10 mouse cellular contexts compared by ENCODE assay signal in the genomic region with DNA sequence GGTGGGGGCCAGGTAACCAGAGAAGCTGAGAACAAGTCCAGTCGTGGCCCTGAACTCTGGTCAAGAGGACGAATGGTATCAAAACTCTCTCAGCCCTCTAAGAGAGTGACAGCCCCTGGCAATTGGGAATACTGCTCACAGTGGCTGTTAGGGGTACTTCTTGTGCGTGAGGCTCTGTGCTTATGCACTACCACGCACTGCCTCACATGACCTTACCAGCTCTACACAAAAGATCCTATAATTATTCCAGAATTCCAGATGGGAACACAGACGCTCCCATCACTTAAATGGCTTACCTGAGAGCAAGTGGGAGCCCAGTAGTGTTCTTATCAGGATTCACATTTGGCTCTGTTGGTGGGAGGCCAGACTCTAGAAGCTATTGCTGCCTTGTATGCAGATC. TPM values are rescaled to one million over a fixed set of nuclear protein-coding genes. Genes with fewer than 3 reads are reported as not detected.
A peak's percentile ranks its signal among the peaks of the same experiment; 100 is the strongest.
DNase-seq lines count a peak whose midpoint lies in the region; ATAC-seq and TF ChIP-seq lines count a peak whose summit lies in the region.
"Had no signal": no experiment of that assay in that cellular context is flagged by ENCODE, and none has a peak within 500 bp of the region (broad histone marks: within the 10 kb centered on the region; RNA-seq: fewer than 3 reads in every experiment).

No protein-coding gene starts in this region.

- no peak overlapping the region for H3K9ac ChIP-seq in hindbrain, embryonic 13.5 days
- no peak overlapping the region for H3K9ac ChIP-seq in hindbrain, embryonic 16.5 days (ENCODE audit: low read depth, low read length)
- no peak overlapping the region for H3K9ac ChIP-seq in midbrain, embryonic 13.5 days (replicated peaks)
- no peak overlapping the region for H3K9ac ChIP-seq in midbrain, embryonic 16.5 days (ENCODE audit: low read depth, low read length)
- H3K9ac ChIP-seq in stomach, postnatal 0 days (ENCODE audit: low read length), result no peak overlapping the region

- TF ChIP-seq CTCF in stomach, postnatal 0 days (IDR thresholded peaks at IDR 0.05; ENCODE audit: low read depth), result peak; percentile 57

- peaks cover 29% of the 10 kb centered on the region for H3K27me3 ChIP-seq in hindbrain, embryonic 13.5 days
- H3K27me3 ChIP-seq in hindbrain, embryonic 16.5 days (replicated peaks; ENCODE audit: control insufficient read depth, insufficient read depth, low read length), result no peaks in the 10 kb centered on the region
- peaks cover 14% of the 10 kb centered on the region for H3K27me3 ChIP-seq in midbrain, embryonic 13.5 days
- H3K27me3 ChIP-seq in midbrain, embryonic 16.5 days (ENCODE audit: control insufficient read depth, insufficient read depth, low read depth, low read length), result no peaks in the 10 kb centered on the region
- no peaks in the 10 kb centered on the region for H3K27me3 ChIP-seq in stomach, postnatal 0 days (ENCODE audit: control insufficient read depth, insufficient read depth, low read length)

- H3K27ac ChIP-seq in hindbrain, embryonic 13.5 days, result no peak overlapping the region
- no peak overlapping the region; the same call in 1 of the 2 replicates for H3K27ac ChIP-seq in hindbrain, embryonic 16.5 days (ENCODE audit: low read depth, low read length)
- H3K27ac ChIP-seq in midbrain, embryonic 13.5 days, result no peak overlapping the region
- H3K27ac ChIP-seq in midbrain, embryonic 16.5 days (ENCODE audit: low read length), result no peak overlapping the region
- H3K27ac ChIP-seq in stomach, postnatal 0 days (replicated peaks), result no peak overlapping the region

- ATAC-seq in hindbrain, embryonic 13.5 days (ENCODE audit: low FRiP score), result peak; percentile 37; the same call in 1 of the 2 replicates
- no peak; the same call in 1 of the 2 replicates for ATAC-seq in hindbrain, embryonic 16.5 days
- peak; percentile 73 for ATAC-seq in midbrain, embryonic 13.5 days
- no peak for ATAC-seq in midbrain, embryonic 16.5 days
- ATAC-seq in stomach, postnatal 0 days (ENCODE audit: low FRiP score, low TSS enrichment), result peak; percentile 57; the same call in 1 of the 2 replicates

- no peak overlapping the region for H3K4me2 ChIP-seq in hindbrain, embryonic 13.5 days
- H3K4me2 ChIP-seq in hindbrain, embryonic 16.5 days (ENCODE audit: low read length), result no peak overlapping the region
- H3K4me2 ChIP-seq in midbrain, embryonic 13.5 days (replicated peaks), result no peak overlapping the region
- no peak overlapping the region for H3K4me2 ChIP-seq in midbrain, embryonic 16.5 days (ENCODE audit: low read length)
- H3K4me2 ChIP-seq in stomach, postnatal 0 days (replicated peaks; ENCODE audit: low read depth), result no peak overlapping the region

- no peak for TF ChIP-seq EP300 in stomach, postnatal 0 days (optimal IDR thresholded peaks at IDR 0.05)

- H3K4me3 ChIP-seq in hindbrain, embryonic 13.5 days, result no peak overlapping the region
- H3K4me3 ChIP-seq in hindbrain, embryonic 16.5 days (ENCODE audit: low read length), result no peak overlapping the region
- no peak overlapping the region for H3K4me3 ChIP-seq in midbrain, embryonic 13.5 days (replicated peaks)
- H3K4me3 ChIP-seq in midbrain, embryonic 16.5 days (ENCODE audit: low read depth, low read length), result no peak overlapping the region
- no peak overlapping the region for H3K4me3 ChIP-seq in stomach, postnatal 0 days (ENCODE audit: low read depth, low read length)

- no peaks in the 10 kb centered on the region for H3K9me3 ChIP-seq in hindbrain, embryonic 13.5 days
- no peaks in the 10 kb centered on the region for H3K9me3 ChIP-seq in hindbrain, embryonic 16.5 days (ENCODE audit: control insufficient read depth, low read length)
- no peaks in the 10 kb centered on the region for H3K9me3 ChIP-seq in midbrain, embryonic 13.5 days
- no peaks in the 10 kb centered on the region for H3K9me3 ChIP-seq in midbrain, embryonic 16.5 days (replicated peaks; ENCODE audit: control insufficient read depth, low read length, poor library complexity, severe bottlenecking)
- H3K9me3 ChIP-seq in stomach, postnatal 0 days (ENCODE audit: control insufficient read depth, low read length), result no peaks in the 10 kb centered on the region

- H3K36me3 ChIP-seq in hindbrain, embryonic 13.5 days, result no peaks in the 10 kb centered on the region
- H3K36me3 ChIP-seq in hindbrain, embryonic 16.5 days (ENCODE audit: control insufficient read depth, insufficient read depth, low read length), result no peaks in the 10 kb centered on the region
- H3K36me3 ChIP-seq in midbrain, embryonic 13.5 days, result no peaks in the 10 kb centered on the region
- H3K36me3 ChIP-seq in midbrain, embryonic 16.5 days (ENCODE audit: control insufficient read depth, insufficient read depth, low read length), result no peaks in the 10 kb centered on the region
- H3K36me3 ChIP-seq in stomach, postnatal 0 days (ENCODE audit: control insufficient read depth, insufficient read depth, low read length), result no peaks in the 10 kb centered on the region

- H3K4me1 ChIP-seq in hindbrain, embryonic 13.5 days (replicated peaks), result peaks cover 28% of the 10 kb centered on the region
- H3K4me1 ChIP-seq in hindbrain, embryonic 16.5 days (ENCODE audit: control insufficient read depth, insufficient read depth, low read depth, low read length), result peaks cover 18% of the 10 kb centered on the region
- H3K4me1 ChIP-seq in midbrain, embryonic 13.5 days (replicated peaks), result peaks cover 13% of the 10 kb centered on the region
- peaks cover 8% of the 10 kb centered on the region for H3K4me1 ChIP-seq in midbrain, embryonic 16.5 days (ENCODE audit: control insufficient read depth, insufficient read depth, low read length)
- 0 out of 2 replicates have a peak, but pooled peaks cover 2% of the 10 kb centered on the region for H3K4me1 ChIP-seq in stomach, postnatal 0 days (replicated peaks; ENCODE audit: control insufficient read depth, insufficient read depth)

- 43% methylated on average over 5 of the region's 5 CpGs for WGBS in hindbrain, embryonic 13.5 days
- WGBS in hindbrain, embryonic 16.5 days, result 51% methylated on average over 5 of the region's 5 CpGs
- WGBS in midbrain, embryonic 13.5 days, result 58% methylated on average over 5 of the region's 5 CpGs
- WGBS in midbrain, embryonic 16.5 days, result 56% methylated on average over 5 of the region's 5 CpGs
- 54% methylated on average over 5 of the region's 5 CpGs for WGBS in stomach, postnatal 0 days

- DNase-seq in embryo, embryonic 9.5 days (ENCODE audit: extremely low spot score), result peak; percentile 16
- DNase-seq in embryo, embryonic 11 days, result no peak
- DNase-seq in stomach, postnatal 0 days (ENCODE audit: low spot score), result no peak
- no peak for DNase-seq in gastrocnemius, postnatal 10 days
- DNase-seq: lung, adult 18-20 months; right cerebral cortex, postnatal 14 days had no signal

RNA-seq across cellular contexts. Expression of a gene that starts 9.6 kb away (rescaled TPM):
- 3.3 and 4.6 TPM in 2 replicates for polyA plus RNA-seq in hindbrain, embryonic 13.5 days (2015; fragmentation: Nextera tagmentation; extraction: Ambion mirVana)
- 5.5 and 7.1 TPM in 2 replicates for polyA plus RNA-seq in hindbrain, embryonic 16.5 days (2015; fragmentation: Nextera tagmentation; extraction: Ambion mirVana)
- polyA plus RNA-seq in midbrain, embryonic 13.5 days (2015; fragmentation: Nextera tagmentation; extraction: Ambion mirVana), result 4.1 and 4.4 TPM in 2 replicates
- polyA plus RNA-seq in midbrain, embryonic 16.5 days (2015; fragmentation: Nextera tagmentation; extraction: Ambion mirVana), result 6.6 and 6.9 TPM in 2 replicates
- polyA plus RNA-seq in stomach, postnatal 0 days (2015; fragmentation: Nextera tagmentation; extraction: Ambion mirVana), result 1.2 and 1.6 TPM in 2 replicates
- 1 to 10 TPM; 5.1 to 7.5 TPM for total RNA-seq in gastrocnemius, postnatal 10 days (2021)

Comparison
In these comparisons a context has a peak if more than half of its experiments do, and no peak if none do; other contexts are left out.
1. ATAC-seq: peak in hindbrain, embryonic 13.5 days (single experiment), midbrain, embryonic 13.5 days (single experiment) and stomach, postnatal 0 days (single experiment); none in hindbrain, embryonic 16.5 days (single experiment) and midbrain, embryonic 16.5 days (single experiment).